Mouse (Mus musculus): ENCODE data around the gene C2cd4d. TPM values are rescaled to one million over a fixed set of nuclear protein-coding genes. Genes with fewer than 3 reads are reported as not detected.
A peak's percentile ranks its signal among the peaks of the same experiment; 100 is the strongest.

C2cd4d gene
- under 1 TPM in 3 of 4 experiments, not detected in 1; 0.34 to 0.58 (median 0.56) TPM for total RNA-seq (2022)

DNA sequence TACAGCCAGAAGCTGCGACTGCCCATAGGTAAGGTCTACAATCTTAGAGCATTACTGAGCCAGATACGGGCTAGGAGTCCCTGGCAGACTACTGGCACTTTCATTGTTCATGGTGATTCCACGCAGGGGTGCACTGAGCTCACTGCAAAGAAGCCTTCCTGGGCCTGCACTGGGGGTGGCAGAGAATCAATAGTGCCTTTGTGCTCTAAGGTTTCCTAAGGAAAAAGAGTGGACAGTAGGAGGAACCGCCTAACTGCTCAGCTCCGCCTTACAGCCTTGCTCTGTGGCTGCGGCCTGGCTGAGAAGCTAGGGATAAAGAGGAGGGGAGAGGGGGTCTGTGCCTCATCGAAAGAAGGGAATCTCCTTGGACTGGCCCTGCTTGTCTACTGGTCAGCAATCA is at the start of gene C2cd4d:
Gene C2cd4d (plus strand): TSS at position 301 of the 400 bp plus-strand sequence.
- DNase-seq (ENCODE audit: low spot score in 2 of 2): no peak

DNA sequence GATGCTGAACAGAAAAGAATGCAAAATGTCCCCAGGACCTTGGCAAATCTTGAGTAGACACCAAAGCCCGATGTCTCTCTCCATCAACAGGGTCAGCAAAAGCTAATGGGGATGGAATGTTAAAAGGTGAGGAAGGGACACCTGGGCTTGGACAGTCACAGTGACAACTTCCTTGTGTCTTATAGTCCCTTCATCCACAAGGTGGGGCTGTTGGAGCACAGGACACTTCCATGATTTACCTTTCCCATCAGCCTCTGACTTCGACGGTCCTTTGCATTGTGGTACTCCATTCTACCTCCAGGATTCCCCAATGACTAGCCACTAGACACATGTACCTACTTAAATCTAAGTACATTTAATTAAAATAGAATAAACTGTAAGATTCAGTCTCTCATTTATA is 33.6 kb upstream of the C2cd4d start:
- no peak for DNase-seq (ENCODE audit: low spot score in 2 of 2)

DNA sequence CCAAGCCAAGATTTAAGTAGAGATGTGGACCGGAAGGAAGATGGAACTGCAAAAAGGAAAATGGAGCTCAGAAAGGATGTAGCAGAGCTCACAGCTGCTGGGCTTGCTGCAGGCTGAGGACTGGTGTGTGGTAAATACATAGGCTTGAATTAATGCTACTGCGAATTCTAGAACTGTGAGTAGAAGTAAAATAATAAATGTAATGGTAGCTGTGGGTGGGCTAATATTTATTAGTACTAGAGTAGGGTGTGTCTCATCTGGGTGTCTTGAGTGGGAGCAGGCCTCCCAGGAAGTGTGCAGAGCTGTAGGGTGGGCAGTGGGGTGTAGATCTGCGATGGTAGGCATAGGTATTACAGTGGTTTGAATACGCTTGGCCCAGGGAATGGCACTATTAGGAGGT is 27.8 kb upstream of the C2cd4d start:
- DNase-seq (ENCODE audit: low spot score in 2 of 2): no peak

DNA sequence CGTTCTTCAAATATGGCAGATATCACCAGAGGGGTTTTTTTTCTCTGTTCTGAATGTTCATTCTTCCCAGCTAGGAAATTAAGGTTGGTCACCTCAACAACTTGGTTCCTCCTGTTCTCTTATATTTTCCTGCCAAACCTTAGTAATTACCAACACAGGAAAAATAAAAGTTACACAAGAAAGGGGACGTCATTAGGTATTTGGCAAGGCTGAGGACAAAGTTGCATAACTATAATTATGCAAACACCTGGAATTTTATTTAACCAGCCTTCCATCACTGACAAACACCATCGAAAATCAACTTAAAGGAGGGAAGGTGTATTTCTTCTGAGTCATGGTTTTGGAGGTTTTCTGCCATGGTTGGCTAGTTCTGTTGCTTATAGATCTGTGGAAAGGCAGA is 23.7 kb upstream of the C2cd4d start:
- no peak for DNase-seq (ENCODE audit: low spot score in 2 of 2)

DNA sequence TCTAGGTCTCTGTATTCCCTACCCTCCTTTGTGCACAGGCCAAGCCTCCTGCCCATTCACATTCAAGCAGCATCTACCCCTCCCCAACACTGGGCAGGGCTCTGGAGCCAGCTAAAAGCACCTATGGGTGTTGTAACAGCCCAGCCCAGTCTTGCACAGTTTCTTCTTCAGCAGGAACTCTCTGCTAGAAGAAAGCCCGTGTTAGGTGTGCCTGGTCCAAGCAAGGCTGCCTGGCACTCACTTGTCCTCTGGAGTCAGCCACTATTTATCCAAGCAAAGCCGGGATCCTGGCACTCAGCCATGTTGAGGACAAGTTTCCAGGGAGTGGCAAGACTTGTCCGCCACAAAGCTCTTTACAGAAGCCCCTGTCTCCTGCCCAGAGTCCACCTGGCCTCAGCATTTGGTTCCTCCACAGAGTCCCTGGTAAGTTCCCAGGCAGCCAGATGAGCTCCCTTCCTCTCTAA is 20.2 kb upstream of the C2cd4d start, which contains the start of gene Them5:
Gene Them5 (plus strand): TSS at position 141 of the 464 bp plus-strand sequence.
- no peak for DNase-seq (ENCODE audit: low spot score in 2 of 2)

DNA sequence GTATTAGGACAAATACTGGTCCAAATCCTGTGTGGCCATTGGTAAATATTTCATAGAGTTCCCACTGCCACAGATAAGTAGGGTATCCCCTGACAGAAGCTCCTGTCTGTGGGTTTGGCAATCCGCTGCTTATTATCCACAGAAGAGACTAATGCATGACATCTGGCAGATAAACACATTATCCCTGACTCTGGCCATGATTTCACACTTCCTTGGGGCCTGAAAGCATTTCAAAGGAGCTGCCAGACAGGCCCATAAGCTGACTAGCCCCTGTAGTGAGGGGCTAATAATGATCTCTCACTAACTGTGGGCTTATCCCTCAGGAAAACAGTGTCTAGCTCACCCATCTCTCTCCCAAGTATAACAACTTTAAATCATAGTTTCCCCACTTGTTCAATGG is 19.7 kb upstream of the C2cd4d start:
- DNase-seq (ENCODE audit: low spot score in 2 of 2): no peak

DNA sequence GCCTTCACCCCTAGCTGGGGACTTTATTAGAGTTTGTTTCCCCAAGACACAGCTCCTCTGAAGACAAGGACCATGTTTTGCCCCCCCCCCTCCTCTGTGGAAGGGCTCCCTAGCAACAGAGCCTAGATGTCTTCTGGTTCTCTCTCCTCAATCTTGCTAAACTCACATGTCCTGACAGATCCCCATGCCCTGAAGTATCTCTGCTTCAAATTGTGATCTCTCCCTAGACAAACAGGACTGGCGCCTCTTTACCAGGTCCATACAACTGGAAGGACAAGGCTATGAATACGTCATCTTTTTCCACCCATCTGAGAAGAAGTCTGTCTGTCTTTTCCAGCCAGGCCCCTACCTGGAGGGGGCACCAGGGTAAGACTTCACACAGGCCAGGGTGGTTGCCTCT is 18.1 kb upstream of the C2cd4d start:
- DNase-seq (ENCODE audit: low spot score in 2 of 2): no peak

DNA sequence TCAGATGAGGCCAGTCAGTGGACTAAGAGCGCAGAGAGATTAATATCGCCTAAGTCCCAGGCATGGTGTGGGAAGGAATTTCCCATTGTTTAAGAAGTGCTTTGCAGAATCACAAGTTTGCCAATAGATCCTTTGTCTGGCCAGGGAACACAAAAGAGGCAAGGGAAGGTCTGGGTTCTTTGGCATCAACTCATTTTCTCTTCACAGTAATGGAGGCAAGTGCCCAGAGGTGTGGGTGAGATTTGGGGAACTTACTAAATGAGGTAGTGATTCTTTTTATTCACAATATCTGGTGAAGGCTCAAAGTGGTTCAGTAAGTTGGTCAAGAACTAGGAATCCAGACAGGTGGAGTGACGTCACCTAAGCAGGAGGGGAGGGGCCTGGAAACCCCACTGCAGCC is 17.3 kb upstream of the C2cd4d start:
- no peak for DNase-seq (ENCODE audit: low spot score in 2 of 2)

DNA sequence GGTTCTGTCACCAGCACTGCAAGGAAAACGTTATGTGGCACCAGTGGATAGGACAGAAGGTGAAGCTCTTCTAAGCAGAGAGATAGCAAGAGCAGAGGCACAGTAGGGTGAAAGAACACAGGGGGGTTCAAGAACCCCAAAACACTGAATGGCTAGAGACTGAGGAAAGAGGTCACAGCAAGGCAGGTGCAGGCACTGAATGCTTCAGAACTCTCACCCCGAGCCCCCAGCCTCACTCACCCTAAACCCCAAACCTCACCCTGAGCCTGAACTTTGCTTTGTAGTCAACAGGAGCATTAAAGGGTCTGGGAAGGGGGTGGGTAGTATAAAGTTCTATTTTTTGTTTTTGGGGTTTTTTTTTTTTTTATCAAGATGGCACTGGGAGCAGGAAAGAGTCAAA is 14.1 kb upstream of the C2cd4d start:
- DNase-seq (ENCODE audit: low spot score in 2 of 2): no peak

DNA sequence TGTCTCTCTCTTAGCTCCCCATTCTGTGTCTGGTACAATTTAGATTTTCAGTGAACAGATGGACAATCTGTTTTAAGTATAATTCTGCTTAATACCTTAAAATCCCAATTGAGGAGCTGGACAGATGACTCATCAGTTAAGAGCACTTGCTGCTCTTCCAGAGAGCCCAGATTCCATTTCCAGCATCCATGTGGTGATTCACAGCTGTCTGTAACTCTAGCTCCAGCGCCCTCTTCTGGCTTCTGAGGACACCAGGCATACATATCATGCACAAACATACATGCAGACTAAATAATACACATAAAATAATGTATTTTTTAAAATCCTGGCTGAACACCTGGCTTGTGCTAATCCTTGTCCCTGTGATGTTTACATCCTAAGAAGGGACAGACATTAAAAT is 1.4 kb upstream of the C2cd4d start:
- peak; percentile 29 to 48 for DNase-seq (ENCODE audit: low spot score in 2 of 2)

DNA sequence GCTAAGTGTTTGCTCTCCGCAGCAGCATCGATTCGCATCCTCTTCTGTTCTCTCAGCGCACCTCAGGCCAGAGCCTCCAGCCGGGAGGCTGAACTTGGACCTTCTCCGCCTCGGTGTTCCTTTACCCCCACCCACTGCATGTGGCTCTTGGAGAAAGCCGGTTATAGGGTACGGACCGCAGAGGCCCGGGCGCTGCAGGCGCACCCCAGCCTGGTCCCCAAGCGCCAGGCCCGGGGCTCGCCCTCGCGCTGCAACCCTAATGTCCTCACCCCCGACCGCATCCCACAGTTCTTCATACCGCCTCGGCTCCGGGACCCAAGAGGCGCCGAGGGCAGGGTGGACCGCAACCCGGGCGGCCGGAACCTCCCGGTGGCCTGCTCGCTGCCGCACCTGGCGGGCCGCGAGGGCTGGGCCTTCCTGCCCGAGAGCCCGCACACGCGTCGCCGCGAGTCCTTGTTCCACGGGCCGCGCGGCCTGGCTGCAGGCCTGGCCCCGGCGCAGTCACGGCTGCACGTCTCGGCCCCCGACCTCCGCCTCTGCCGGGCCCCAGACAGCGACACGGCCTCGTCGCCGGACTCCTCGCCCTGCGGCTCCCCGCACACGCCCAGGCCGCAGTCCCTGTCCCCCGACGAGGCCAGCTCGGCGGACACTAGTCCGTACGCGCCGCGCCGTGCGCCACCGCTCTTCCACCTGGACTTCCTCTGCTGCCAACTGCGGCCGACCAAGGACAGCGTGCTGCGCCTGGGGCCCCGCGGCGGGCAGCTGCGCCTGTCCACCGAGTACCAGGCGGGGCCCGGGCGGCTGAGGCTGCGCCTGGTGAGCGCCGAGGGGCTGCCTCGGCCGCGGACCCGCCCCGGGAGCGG is 1.3 kb downstream of the C2cd4d start:
- no peak for DNase-seq (ENCODE audit: low spot score in 2 of 2)

DNA sequence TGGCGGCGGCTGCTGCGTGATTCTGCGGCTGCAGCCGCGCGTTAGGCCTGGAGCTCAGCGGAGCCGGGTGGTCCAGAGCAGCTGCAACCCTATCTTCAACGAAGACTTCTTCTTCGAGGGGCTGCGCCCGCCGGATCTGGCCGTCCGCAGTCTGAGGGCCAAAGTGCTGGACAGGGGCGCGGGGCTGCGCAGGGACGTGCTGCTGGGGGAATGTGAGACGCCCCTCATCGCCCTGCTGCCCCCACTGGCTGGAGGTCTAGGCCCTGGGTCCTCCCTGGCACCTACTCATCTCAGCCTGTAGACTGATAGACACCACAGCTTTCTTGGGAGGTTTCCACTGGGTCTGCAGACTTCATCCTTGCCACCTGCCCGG is 1.9 kb downstream of the C2cd4d start:
- DNase-seq (ENCODE audit: low spot score in 2 of 2): no peak

DNA sequence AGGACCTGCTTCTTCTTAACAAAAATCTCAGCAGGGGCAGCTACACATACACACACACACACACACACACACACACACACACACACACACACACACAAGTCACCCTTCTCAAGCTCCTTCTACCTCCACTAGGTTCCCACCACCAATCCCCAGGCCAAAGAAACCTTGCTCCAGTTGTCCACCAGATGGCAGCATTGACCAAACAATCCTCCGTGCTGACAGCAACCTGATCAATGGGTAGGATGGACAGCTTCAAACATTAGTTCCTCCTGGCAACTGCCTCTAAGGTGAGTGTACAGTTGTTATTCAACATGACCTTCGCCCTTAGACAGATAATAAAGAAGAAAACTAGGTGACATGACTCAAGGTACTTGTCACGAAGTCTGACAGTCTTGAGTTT is 4.5 kb downstream of the C2cd4d start:
- DNase-seq (ENCODE audit: low spot score in 2 of 2): peak; percentile 76 to 85

DNA sequence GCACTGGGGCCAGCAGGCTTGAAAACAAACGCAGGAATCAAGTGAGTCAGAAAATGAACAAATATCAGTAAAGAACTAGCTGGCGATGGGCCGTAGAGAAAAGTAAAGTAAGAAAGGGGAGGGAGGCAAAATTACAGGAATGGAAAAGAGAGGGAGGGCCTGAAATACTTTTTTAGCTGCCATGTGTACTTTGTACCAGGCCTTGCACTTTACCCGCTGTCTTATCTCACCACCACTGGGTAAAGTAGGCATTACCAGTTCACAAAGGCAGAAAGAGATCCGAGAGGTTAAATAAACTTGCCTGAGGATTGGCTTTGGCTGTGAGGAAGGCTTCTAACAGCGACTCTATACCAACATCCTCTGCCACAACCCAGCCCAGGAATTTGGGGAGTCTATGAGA is 5.3 kb downstream of the C2cd4d start:
- DNase-seq (ENCODE audit: low spot score in 2 of 2): no peak

DNA sequence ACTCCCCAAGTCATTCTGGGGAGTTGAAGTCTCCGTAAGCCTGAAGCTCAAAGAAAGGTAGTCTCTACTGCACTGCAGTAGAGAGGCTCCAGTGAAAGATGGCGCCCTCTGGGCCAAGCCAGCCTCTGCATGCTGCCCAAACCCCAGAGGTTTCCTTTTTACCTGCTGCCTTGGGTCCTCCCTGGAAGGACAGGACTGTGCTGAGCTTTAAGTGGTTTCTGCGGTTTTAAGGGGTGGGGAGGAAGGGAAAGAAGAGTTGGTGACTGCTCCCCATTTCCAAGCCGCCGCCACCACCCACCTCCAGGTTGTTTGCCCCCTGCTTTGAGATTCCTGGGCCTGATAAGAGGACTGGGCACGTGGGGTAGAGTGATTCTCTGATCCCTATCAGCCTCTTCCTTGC is 6.4 kb downstream of the C2cd4d start:
- DNase-seq (ENCODE audit: low spot score in 2 of 2): no peak

DNA sequence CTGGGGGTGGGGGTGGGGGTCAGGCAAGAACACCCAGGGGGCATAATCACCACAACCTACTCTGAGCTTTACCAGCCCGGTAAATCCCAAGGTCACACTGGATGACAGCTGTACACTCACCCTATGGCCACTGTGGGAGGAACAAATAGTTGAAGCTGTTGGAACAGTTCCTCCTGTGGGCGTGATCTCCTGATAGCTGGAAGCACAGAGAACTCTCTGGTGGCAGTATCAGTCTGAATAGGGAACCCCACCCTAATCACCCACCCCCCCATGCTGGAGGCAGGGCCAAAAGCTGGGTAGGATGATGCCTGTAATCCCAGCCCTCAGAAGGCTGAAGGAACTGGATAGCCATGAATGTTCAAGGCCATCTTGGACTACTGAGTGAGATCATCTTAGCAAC is 7.5 kb downstream of the C2cd4d start:
- DNase-seq (ENCODE audit: low spot score in 2 of 2): no peak

DNA sequence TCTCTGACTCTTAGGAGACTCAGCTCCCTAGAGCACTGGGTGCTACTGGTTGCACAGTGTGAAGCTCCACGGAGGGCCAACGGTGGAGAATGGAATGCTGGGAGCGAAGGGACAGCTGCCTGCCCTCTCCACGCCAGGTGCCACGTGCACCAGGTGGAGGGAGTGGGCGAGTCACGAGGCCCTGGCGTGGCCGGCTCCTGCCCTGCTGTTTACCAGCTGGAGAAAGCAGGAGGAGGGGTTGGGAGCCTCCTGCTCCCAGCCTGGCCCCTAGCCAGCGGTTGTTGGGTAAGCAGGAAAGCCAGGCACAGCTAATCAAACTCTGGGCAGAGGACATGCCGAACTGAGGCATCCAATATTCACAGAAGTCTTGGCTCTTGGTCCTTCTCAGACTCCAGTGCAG is 9.4 kb downstream of the C2cd4d start:
- DNase-seq (ENCODE audit: low spot score in 2 of 2): peak; percentile 26 to 42

DNA sequence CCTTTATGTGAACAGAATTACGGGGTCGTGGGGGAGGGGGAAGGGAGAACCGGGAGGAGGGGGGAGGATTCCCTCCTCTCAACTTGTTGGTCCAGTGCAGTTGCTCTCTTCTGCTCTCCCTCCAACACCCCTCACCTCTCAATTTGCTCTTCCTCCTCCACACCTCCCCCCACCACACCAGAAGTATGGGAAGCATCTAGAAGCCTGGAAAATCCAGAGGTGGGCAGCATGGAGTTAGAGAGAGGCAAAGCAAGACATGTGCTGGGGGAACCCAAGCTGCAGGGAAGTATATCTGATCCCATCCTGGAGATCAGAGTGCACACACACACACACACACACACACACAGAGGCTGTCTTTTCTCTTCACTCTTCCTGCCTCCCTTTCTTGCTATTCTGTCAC is 9.8 kb downstream of the C2cd4d start:
- DNase-seq (ENCODE audit: low spot score in 2 of 2): no peak

DNA sequence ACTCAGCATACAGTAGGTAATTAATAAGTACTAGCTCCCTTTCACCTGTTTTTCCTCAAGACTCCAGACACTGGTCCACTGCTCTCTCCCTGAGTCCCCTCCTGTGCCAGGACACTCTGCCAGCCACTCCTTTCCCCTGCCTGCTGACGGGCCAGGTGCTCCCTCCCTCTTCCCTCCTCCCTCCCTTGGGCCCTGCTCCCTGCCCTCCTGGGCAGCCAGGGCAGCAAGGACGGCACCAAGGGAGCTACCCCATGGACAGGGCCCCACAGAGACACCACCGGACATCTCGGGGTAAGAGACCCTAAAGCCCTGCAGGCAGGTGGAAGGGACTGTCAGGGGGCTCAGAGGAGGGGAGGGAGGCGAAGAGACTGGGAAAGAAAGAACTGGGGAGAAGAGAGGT is 10.4 kb downstream of the C2cd4d start, which contains the start of gene Rorc:
Gene Rorc (plus strand): TSS at position 154 of the 400 bp plus-strand sequence.
- DNase-seq (ENCODE audit: low spot score in 2 of 2): no peak

DNA sequence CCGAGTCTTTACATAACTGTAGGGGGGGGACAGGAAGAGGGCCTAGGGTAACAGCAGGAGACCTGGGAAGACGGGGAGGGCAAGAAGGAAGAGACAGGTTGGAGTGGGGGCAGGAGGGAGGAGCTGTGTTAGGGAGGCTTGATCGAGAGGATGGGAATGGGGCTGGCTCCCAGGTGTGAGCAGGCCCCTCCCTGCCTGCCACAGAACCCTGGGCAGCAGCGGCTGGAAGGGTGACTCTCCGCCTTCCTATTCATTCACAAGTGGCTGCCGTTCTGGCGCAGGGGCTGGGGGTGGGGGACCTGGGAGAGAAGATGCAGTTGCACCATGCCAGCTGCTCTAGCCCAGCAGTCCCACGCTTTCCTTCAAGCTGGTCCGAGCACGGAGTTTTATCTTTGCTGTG is 10.9 kb downstream of the C2cd4d start:
- no peak for DNase-seq (ENCODE audit: low spot score in 2 of 2)

DNA sequence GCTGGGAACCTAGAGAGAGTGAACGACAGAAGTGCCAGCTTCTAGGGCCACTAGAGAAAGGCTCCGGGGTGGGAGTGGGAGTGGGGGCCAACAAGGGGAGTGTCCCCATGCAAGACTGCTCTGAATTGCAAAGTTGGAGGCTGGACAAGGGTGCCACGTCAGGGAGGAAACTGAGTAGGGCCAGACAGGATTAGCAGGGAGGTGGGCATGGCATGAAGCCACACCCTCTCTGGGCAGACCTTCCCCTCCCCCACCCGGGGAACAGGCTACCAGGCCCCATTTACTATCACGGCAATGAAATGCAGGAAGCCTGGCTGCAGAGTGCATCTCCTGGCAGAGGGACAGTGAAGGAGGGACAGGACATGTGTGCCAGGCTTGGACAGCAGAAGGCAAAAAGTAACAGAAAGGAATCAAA is 11.4 kb downstream of the C2cd4d start:
- DNase-seq (ENCODE audit: low spot score in 2 of 2): no peak

DNA sequence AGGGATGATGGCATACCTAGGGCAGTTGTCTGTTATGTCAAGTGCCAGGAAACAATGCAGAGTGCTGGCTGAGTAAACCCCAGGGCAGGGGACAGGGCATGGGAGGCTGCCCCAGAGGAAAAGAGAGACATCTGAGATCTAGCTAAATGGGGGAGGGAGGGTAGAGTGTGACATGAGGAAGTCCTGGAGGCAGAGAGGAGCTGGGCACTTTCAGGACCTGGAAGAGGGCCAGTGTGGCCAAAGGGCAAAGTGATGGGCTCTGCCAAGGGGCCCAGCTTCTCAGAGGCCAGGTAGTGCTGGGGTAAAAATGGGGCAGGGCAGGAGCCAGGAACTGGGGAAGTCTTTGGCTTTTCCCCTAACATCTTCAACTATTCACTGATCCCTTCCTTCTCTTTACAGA is 12.4 kb downstream of the C2cd4d start:
- no peak for DNase-seq (ENCODE audit: low spot score in 2 of 2)

DNA sequence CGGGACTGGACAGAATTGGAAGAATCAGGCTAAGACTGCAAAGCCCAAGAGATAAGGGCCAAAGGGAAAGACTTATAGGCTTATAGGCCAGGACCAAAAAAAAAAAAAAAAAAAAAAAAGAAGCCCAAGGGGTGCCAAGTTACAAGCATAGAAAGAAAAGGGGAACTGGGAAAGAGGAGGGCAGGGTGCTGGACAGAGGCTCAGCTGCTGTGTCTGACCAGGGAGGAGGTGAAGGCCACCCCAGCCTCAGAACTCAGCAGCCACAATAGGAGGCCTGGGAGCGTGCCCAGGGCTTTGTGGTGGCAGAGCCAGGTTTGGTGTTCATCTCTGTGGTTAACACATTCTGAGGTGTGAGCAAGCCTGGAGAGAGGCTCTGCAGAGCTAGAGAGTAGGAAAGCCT is 12.9 kb downstream of the C2cd4d start:
- DNase-seq (ENCODE audit: low spot score in 2 of 2): no peak

All from layer of hippocampus, adult 8-10 months (tissue).